Mouse (Mus musculus) midbrain, embryonic 15.5 days (tissue): Measurements from ENCODE around the gene Gm13283. TPM values are rescaled to one million over a fixed set of nuclear protein-coding genes. Genes with fewer than 3 reads are reported as not detected.
A peak's percentile ranks its signal among the peaks of the same experiment; 100 is the strongest.
"Not testable (repeated sequence)": the region's sequence is repeated elsewhere in the genome, so short reads cannot be mapped to it uniquely, and the experiment has no call there.

Source experiments
- ATAC-seq: fragments of 200-750 bp; cut with Nextera tagmentation; replicated peaks from 2 replicates; pipeline ENCODE4 v1.8.0; 2017; ENCODE audit warnings: moderate TSS enrichment
- H3K27ac ChIP-seq: fragments of 300-500 bp; sonication (generic); 2 replicates; pipeline ENCODE4 v1.5.1; 2015; ENCODE audit warnings: mild to moderate bottlenecking, inconsistent platforms
- H3K27me3 ChIP-seq: fragments of 300-500 bp; sonication (generic); replicated peaks from 2 replicates; pipeline ENCODE4 v1.6.1; 2015; ENCODE audit warnings: inconsistent platforms
- H3K36me3 ChIP-seq: fragments of 300-500 bp; sonication (generic); replicated peaks from 2 replicates; pipeline ENCODE4 v1.6.1; 2015; ENCODE audit warnings: inconsistent platforms
- H3K4me1 ChIP-seq: fragments of 300-500 bp; sonication (generic); 2 replicates; pipeline ENCODE4 v1.6.1; 2015; ENCODE audit warnings: inconsistent platforms
- H3K4me2 ChIP-seq: fragments of 300-500 bp; sonication (generic); 2 replicates; pipeline ENCODE4 v1.6.1; 2015; ENCODE audit warnings: inconsistent platforms, mild to moderate bottlenecking, moderate library complexity
- H3K4me3 ChIP-seq: fragments of 300-500 bp; sonication (generic); 2 replicates; pipeline ENCODE4 v1.5.1; 2015; ENCODE audit warnings: mild to moderate bottlenecking, inconsistent platforms
- H3K9ac ChIP-seq: fragments of 300-500 bp; sonication (generic); 2 replicates; pipeline ENCODE4 v1.6.1; 2015; ENCODE audit warnings: mild to moderate bottlenecking, inconsistent platforms
- H3K9me3 ChIP-seq: fragments of 300-500 bp; sonication (generic); 2 replicates; pipeline ENCODE4 v1.6.1; 2016; ENCODE audit warnings: inconsistent platforms
- WGBS: fragments of 180-500 bp; shearing (Covaris S2); methylation state at CpG from one replicate; pipeline ENCODE4 v1.1.7; 2015; ENCODE audit warnings: mixed read lengths; 5-methylcytosine and 5-hydroxymethylcytosine counted together
- polyA plus RNA-seq: library from polyadenylated mRNA; unstranded; fragments of >200 nt; fragmentation: Nextera tagmentation; extraction: Ambion mirVana; gene quantifications from 2 replicates; pipeline ENCODE4 v1.2.1, GENCODE M21; 2015

Gene Gm13283
- polyA plus RNA-seq, 1 experiment from 2014 or later: not detected

DNA sequence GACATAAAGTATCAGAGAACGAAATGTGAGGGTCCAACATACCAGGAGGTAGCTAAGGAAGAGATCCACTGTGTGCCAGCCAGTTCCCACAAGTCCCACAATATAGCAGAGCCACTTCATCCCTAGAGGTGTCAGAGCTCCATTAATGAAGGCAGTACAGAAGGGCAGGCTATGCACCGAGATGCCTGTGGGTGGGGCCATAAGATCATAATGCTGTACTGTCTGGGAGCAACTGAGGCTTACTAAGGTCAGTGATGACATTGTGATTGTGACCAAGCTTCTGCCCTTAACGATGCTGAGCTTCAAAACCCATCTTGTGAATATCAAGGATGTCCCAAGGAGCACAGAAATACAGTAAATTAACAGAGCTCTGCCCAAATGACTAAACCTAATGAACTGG is 15.7 kb upstream of the Gm13283 start:
- WGBS: 75% methylated on average over 3 of the region's 3 CpGs
- H3K4me1 ChIP-seq: no peaks in the 10 kb centered on the region
- H3K36me3 ChIP-seq: no peaks in the 10 kb centered on the region
- H3K4me2 ChIP-seq: no peak overlapping the region
- H3K9me3 ChIP-seq: no peaks in the 10 kb centered on the region
- H3K9ac ChIP-seq: no peak overlapping the region
- no peak for ATAC-seq
- H3K27me3 ChIP-seq: no peaks in the 10 kb centered on the region
- H3K4me3 ChIP-seq: no peak overlapping the region
- no peak overlapping the region for H3K27ac ChIP-seq

DNA sequence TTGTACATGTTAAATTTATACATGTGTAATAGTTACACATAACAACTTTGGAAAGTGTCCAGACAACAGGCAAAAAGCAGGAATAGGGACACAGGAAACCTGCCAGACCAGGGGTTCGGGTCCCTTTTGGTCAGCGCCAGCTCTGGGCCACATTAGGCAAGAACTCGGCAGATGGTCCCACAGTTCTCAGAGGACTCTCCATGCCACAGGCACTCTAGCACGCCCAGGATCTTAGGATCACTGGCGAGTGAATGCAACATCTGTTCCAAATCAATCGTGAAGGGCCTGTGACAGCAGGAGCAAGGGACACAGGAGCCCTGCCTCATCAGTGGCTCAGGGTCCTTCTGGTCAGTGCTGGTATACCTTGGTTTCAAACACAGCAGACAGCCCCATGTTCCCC is 10.0 kb upstream of the Gm13283 start:
- ATAC-seq: no peak
- H3K27me3 ChIP-seq: no peaks in the 10 kb centered on the region
- no peak overlapping the region for H3K27ac ChIP-seq
- no peaks in the 10 kb centered on the region for H3K4me1 ChIP-seq
- WGBS: 56% methylated on average over 6 of the region's 6 CpGs
- no peak overlapping the region for H3K4me2 ChIP-seq
- no peak overlapping the region for H3K4me3 ChIP-seq
- H3K9me3 ChIP-seq: no peaks in the 10 kb centered on the region
- no peak overlapping the region for H3K9ac ChIP-seq
- no peaks in the 10 kb centered on the region for H3K36me3 ChIP-seq

DNA sequence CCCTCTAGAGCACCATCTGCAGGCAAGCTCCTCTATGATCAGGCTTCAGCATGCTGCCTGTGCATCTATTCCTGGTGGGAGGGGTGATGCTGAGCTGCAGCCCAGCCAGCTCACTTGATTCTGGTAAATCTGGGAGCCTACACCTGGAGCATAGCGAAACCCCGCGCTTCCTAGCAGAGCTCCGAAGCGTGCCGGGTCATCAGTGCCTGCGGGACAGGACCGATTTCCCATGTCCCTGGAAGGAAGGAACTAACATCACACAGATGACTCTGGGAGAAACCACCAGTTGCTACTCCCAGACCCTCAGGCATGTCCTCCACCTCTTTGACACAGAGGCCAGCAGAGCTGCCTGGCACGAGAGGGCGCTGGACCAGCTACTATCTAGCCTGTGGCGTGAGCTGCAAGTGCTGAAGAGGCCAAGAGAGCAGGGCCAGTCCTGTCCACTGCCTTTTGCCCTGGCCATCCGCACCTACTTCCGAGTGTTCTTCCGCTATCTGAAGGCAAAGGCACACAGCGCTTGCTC is 5.0 kb upstream of the Gm13283 start, which contains the start of gene Gm13271:
Gene Gm13271, plus strand, starts transcription at position 51 of the 523 bp plus-strand sequence.
- H3K4me1 ChIP-seq, H3K9ac ChIP-seq, H3K36me3 ChIP-seq, H3K4me2 ChIP-seq, H3K4me3 ChIP-seq, H3K27me3 ChIP-seq, H3K27ac ChIP-seq, ATAC-seq, H3K9me3 ChIP-seq: not testable (repeated sequence)
- WGBS: 77% methylated on average over 15 of the region's 15 CpGs

DNA sequence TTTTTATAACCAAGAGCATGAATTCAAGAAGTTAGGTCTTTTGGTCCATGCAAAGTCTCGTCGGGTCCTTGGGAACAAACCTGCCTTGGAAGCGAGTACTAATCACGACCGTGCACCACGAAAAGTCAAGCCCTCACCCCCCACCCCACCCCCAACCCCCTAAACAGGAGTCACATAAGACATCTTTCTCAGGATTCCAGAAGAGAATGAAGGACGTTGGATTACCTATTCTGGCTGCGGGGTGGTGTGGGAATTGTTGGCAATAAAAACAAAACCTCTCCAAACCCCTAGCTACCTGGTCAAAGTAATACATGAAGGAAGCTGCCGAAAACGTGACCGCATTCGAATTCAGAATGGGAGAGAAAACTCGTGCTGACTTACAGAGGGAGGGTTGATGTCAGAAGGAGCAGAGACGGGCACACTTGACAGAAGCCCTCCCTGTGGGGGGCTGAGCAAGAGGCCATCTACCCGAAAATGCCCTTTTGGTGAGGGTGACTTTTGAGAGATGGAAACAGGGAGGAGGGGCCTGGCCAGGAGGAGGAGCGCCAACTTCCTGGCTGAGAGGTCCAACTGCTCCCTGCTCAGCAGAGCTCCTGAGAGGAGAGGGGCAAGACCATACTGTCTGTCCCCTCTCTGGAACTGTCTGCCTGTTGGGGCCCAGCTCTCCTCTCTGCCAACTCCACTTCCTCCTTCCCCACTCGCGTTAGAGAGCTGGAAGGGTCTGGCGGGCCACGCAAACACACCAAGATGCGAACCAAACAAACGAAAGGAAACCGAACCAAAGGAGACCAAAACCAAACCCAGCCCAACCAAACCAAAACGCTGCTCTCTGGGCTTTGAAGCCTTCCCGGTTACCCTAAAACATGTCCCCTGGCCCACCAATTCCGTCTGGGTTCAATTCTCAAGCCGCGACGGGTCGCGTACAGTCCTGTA is 3.1 kb upstream of the Gm13283 start:
- not testable (repeated sequence) for H3K9me3 ChIP-seq, H3K4me1 ChIP-seq, H3K36me3 ChIP-seq, H3K27me3 ChIP-seq, ATAC-seq
- Histone ChIP-seq H3K9ac (peak overlapping the region; percentile 53), H3K4me3 (peak overlapping the region; percentile 47), H3K27ac (peak overlapping the region; percentile 71), H3K4me2 (peak overlapping the region; percentile 91)
- WGBS: 9% methylated on average over 29 of the region's 31 CpGs

DNA sequence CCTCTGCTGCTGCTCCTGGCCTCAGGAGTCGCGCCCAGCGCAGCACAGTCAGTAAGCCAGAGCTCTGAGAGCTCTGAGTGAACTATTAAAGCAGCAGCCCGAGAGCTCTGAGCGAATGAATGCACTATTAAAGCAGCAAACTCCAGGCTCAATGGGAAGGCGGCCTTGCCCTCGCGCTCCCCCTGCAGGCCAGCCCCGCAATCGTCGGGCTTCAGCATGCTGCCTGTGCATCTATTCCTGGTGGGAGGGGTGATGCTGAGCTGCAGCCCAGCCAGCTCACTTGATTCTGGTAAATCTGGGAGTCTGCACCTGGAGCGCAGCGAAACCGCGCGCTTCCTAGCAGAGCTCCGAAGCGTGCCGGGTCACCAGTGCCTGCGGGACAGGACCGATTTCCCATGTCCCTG is 2.3 kb upstream of the Gm13283 start:
- 0% methylated on average over 21 of the region's 21 CpGs for WGBS
- ATAC-seq: peak; percentile 100

DNA sequence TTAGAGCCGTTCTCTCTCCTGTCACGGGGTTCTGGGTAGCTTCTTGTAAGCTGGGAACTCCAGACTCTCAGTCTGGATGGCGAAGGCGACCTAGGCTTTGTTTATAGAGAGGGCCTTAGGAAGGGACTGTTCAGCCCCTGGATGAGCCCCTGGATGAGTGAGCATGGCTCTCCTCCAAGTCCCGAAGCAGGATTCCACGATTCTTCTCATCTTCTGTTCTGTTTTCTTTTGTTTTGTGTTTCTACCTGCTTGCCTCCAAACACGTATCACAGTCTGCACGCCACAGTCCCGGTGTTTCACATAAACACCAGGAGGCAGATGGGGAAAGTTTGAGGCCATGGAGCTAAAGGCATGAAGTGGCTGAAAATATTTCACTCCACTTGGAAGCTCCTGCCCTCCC is 1.2 kb upstream of the Gm13283 start:
- not testable (repeated sequence) for H3K9ac ChIP-seq, H3K4me1 ChIP-seq, H3K36me3 ChIP-seq, H3K4me3 ChIP-seq, H3K9me3 ChIP-seq, H3K27ac ChIP-seq, H3K4me2 ChIP-seq, ATAC-seq, H3K27me3 ChIP-seq
- 84% methylated on average over 9 of the region's 9 CpGs for WGBS

More for the DNA sequence above, 2.3 kb upstream of the Gm13283 start:
- H3K27me3 ChIP-seq, H3K9me3 ChIP-seq, H3K36me3 ChIP-seq, H3K4me1 ChIP-seq: not testable (repeated sequence)
- Histone ChIP-seq H3K4me3 (peak overlapping the region; percentile 47), H3K4me2 (peak overlapping the region; percentile 91), H3K27ac (peak overlapping the region; percentile 71), H3K9ac (peak overlapping the region; percentile 53)

DNA sequence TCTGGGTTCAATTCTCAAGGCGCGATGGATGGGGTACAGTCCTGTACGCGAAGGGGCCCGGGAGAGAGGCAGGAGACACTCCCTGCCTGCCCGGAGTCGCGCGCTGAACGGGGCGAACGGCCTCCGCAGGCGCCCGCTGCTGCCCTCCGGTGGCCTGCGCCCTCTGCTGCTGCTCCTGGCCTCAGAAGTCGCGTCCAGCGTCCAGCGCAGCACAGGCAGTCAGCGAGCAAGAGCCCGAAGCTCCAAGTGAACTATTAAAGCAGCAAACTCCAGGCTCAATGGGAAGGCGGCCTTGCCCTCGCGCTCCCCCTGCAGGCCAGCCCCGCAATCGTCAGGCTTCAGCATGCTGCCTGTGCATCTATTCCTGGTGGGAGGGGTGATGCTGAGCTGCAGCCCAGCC is 512 bp downstream of the Gm13283 start:
- H3K36me3 ChIP-seq, H3K9me3 ChIP-seq, ATAC-seq, H3K4me1 ChIP-seq, H3K9ac ChIP-seq, H3K27me3 ChIP-seq, H3K27ac ChIP-seq: not testable (repeated sequence)
- WGBS: 0% methylated on average over 23 of the region's 28 CpGs
- Histone ChIP-seq H3K4me2 (peak overlapping the region; percentile 69), H3K4me3 (peak overlapping the region; percentile 34)

DNA sequence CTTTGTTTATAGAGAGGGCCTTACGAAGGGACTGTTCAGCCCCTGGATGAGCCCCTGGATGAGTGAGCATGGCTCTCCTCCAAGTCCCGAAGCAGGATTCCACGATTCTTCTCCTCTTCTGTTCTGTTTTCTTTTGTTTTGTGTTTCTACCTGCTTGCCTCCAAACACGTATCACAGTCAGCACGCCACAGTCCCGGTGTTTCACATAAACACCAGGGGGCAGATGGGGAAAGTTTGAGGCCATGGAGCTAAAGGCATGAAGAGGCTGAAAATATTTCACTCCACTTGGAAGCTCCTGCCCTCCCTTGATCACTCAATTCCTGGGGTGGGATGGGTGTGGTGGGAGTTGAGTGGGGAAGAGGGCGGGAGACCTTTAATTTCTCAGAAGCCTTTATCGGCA is 1.9 kb downstream of the Gm13283 start:
- 64% methylated on average over 6 of the region's 8 CpGs for WGBS
- not testable (repeated sequence) for H3K4me3 ChIP-seq, H3K27me3 ChIP-seq

DNA sequence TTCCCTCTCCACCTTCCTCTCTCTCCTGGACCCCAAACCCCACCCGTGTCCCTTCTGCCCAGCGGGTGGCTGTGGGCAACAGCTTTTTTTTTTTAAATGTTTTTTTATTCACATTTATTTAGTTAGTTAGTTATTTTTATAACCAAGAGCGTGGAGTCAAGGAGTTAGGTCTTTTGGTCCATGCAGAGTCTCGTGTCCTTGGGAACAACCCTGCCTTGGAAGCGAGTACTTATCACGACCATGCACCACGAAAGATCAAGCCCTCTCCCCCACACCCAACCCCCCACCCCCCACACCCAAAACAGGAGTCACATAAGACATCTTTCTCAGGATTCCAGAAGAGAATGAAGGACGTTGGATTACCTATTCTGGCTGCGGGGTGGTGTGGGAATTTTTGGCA is 2.4 kb downstream of the Gm13283 start:
- 43% methylated on average over 9 of the region's 9 CpGs for WGBS
- H3K9me3 ChIP-seq, H3K27ac ChIP-seq, H3K36me3 ChIP-seq, ATAC-seq, H3K4me2 ChIP-seq, H3K27me3 ChIP-seq, H3K4me1 ChIP-seq, H3K9ac ChIP-seq, H3K4me3 ChIP-seq: not testable (repeated sequence)

More for the DNA sequence above, 1.9 kb downstream of the Gm13283 start:
- H3K9me3 ChIP-seq, ATAC-seq, H3K4me2 ChIP-seq, H3K27ac ChIP-seq, H3K4me1 ChIP-seq, H3K36me3 ChIP-seq, H3K9ac ChIP-seq: not testable (repeated sequence)

DNA sequence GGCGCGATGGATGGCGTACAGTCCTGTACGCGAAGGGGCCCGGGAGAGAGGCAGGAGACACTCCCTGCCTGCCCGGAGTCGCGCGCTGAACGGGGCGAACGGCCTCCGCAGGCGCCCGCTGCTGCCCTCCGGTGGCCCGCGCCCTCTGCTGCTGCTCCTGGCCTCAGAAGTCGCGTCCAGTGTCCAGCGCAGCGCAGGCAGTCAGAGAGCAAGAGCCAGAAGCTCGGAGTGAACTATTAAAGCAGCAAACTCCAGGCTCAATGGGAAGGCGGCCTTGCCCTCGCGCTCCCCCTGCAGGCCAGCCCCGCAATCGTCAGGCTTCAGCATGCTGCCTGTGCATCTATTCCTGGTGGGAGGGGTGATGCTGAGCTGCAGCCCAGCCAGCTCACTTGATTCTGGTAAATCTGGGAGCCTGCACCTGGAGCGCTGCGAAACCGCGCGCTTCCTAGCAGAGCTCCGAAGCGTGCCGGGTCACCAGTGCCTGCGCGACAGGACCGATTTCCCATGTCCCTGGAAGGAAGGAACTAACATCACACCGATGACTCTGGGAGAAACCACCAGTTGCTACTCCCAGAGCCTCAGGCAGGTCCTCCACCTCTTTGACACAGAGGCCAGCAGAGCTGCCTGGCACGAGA is 3.6 kb downstream of the Gm13283 start:
- H3K9ac ChIP-seq, H3K27me3 ChIP-seq, H3K36me3 ChIP-seq, H3K4me1 ChIP-seq, ATAC-seq, H3K9me3 ChIP-seq, H3K27ac ChIP-seq: not testable (repeated sequence)
- peak overlapping the region; percentile 38 for H3K4me3 ChIP-seq
- 3% methylated on average over 33 of the region's 42 CpGs for WGBS
- H3K4me2 ChIP-seq: peak overlapping the region; percentile 63

DNA sequence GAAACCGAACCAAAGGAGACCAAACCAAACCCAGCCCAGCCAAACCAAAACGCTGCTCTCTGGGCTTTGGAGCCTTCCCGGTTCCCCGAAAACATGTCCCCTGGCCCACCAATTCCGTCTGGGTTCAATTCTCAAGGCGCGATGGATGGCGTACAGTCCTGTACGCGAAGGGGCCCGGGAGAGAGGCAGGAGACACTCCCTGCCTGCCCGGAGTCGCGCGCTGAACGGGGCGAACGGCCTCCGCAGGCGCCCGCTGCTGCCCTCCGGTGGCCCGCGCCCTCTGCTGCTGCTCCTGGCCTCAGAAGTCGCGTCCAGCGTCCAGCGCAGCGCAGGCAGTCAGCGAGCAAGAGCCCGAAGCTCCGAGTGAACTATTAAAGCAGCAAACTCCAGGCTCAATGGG is 13.6 kb downstream of the Gm13283 start, which contains the start of gene Gm13290:
Gene Gm13290, plus strand, starts transcription at position 301 of the 400 bp plus-strand sequence.
- not testable (repeated sequence) for H3K9me3 ChIP-seq, H3K27ac ChIP-seq, H3K9ac ChIP-seq, H3K4me1 ChIP-seq, H3K36me3 ChIP-seq, ATAC-seq, H3K4me2 ChIP-seq, H3K27me3 ChIP-seq, H3K4me3 ChIP-seq
- no CpG with 5 or more reads among the region's 32 CpGs for WGBS

DNA sequence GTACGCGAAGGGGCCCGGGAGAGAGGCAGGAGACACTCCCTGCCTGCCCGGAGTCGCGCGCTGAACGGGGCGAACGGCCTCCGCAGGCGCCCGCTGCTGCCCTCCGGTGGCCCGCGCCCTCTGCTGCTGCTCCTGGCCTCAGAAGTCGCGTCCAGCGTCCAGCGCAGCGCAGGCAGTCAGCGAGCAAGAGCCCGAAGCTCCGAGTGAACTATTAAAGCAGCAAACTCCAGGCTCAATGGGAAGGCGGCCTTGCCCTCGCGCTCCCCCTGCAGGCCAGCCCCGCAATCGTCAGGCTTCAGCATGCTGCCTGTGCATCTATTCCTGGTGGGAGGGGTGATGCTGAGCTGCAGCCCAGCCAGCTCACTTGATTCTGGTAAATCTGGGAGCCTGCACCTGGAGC is 16.7 kb downstream of the Gm13283 start, which contains the start of gene Gm13289:
Gene Gm13289, plus strand, starts transcription at position 301 of the 400 bp plus-strand sequence.
- not testable (repeated sequence) for H3K4me1 ChIP-seq, H3K9me3 ChIP-seq, H3K9ac ChIP-seq, H3K36me3 ChIP-seq, H3K4me2 ChIP-seq, H3K27ac ChIP-seq, H3K4me3 ChIP-seq, ATAC-seq, H3K27me3 ChIP-seq
- no CpG with 5 or more reads among the region's 29 CpGs for WGBS
